Comparison of ENCODE assay signal across 8 mouse cellular contexts in the genomic region with DNA sequence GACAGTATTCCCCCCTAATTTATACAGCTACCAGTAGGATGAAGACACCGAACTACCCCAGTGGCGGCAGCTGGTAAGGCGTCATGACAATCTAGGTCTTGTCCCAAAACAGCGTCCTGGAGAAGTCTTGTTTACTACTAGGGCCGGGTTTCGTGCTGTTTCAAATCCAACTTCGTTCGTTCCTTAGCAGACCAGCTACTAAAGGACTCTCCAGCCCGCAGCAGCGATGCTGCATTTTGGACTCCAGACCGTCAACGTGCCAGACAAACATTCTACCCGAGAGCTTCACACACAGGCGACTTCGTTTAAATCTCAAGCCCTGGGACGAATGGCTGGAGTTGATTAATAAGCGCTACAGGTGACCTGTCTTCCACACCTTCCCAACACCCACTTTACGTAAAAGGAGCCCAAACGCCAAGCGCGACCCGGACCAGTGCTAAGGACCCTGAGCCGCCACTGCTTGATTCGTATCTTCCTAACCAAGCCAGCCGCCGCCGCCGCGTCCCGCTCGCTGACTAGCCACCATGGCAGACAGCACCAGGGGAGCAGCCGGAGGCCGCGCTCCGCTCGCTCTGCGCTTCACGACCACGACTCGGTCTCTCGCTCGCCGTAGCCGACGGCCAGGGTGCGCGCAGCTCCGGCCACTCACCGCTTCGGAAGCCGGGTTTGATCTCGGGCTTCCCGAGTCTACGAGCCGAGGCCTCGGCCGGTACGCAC. TPM values are rescaled to one million over a fixed set of nuclear protein-coding genes. Genes with fewer than 3 reads are reported as not detected.
A peak's percentile ranks its signal among the peaks of the same experiment; 100 is the strongest.
DNase-seq lines count a peak whose midpoint lies in the region; ATAC-seq and TF ChIP-seq lines count a peak whose summit lies in the region.

No protein-coding gene starts in this region.

- 0 out of 2 replicates have a peak, but pooled peaks have one; percentile 8 for TF ChIP-seq CTCF in liver, adult 2 months (IDR thresholded peaks at IDR 0.05; ENCODE audit: low read depth, low read length)

- under 1% methylated on average over 58 of the region's 58 CpGs for WGBS in forebrain, embryonic 14.5 days
- under 1% methylated on average over 58 of the region's 58 CpGs for WGBS in intestine, embryonic 15.5 days
- under 1% methylated on average over 58 of the region's 58 CpGs for WGBS in liver, adult 2 months
- WGBS in midbrain, embryonic 16.5 days: under 1% methylated on average over 58 of the region's 58 CpGs

- H3K4me3 ChIP-seq in forebrain, embryonic 14.5 days (ENCODE audit: low read depth, low read length): peak overlapping the region; percentile 97
- H3K4me3 ChIP-seq in intestine, embryonic 15.5 days (replicated peaks): peak overlapping the region; percentile 83
- peak overlapping the region; percentile 82 for H3K4me3 ChIP-seq in liver, adult 2 months (ENCODE audit: insufficient read depth, low read depth, low read length)
- H3K4me3 ChIP-seq in midbrain, embryonic 16.5 days (ENCODE audit: low read depth, low read length): peak overlapping the region; percentile 97

- no peaks in the 10 kb centered on the region for H3K27me3 ChIP-seq in forebrain, embryonic 14.5 days (replicated peaks; ENCODE audit: control insufficient read depth, insufficient read depth, low read length)
- H3K27me3 ChIP-seq in intestine, embryonic 15.5 days (replicated peaks): no peaks in the 10 kb centered on the region
- no peaks in the 10 kb centered on the region for H3K27me3 ChIP-seq in liver, adult 2 months (ENCODE audit: control insufficient read depth, insufficient read depth, low read length)
- H3K27me3 ChIP-seq in midbrain, embryonic 16.5 days (ENCODE audit: control insufficient read depth, insufficient read depth, low read depth, low read length): no peaks in the 10 kb centered on the region

- peaks cover 5% of the 10 kb centered on the region; the same call in 1 of the 2 replicates for H3K4me1 ChIP-seq in forebrain, embryonic 14.5 days (ENCODE audit: control insufficient read depth, insufficient read depth, low read length)
- peaks cover 10% of the 10 kb centered on the region; the same call in 1 of the 2 replicates for H3K4me1 ChIP-seq in intestine, embryonic 15.5 days (replicated peaks)
- H3K4me1 ChIP-seq in liver, adult 2 months (ENCODE audit: control insufficient read depth, insufficient read depth, low read length): peaks cover 3% of the 10 kb centered on the region; the same call in 1 of the 2 replicates
- peaks cover 15% of the 10 kb centered on the region for H3K4me1 ChIP-seq in midbrain, embryonic 16.5 days (ENCODE audit: control insufficient read depth, insufficient read depth, low read length)

- H3K79me2 ChIP-seq in liver, adult 2 months (ENCODE audit: control insufficient read depth, insufficient read depth, low read length): peaks cover 6% of the 10 kb centered on the region

- no peaks in the 10 kb centered on the region for H3K9me3 ChIP-seq in forebrain, embryonic 14.5 days (replicated peaks; ENCODE audit: control insufficient read depth, low read length)
- H3K9me3 ChIP-seq in intestine, embryonic 15.5 days: no peaks in the 10 kb centered on the region
- H3K9me3 ChIP-seq in midbrain, embryonic 16.5 days (replicated peaks; ENCODE audit: control insufficient read depth, low read length, poor library complexity, severe bottlenecking): no peaks in the 10 kb centered on the region

- peak; percentile 17 for DNase-seq in ovary, postnatal 10 days (ENCODE audit: low spot score)
- no peak for DNase-seq in ovary, postnatal 36 days (ENCODE audit: low spot score)
- peak; percentile 15 to 31 for DNase-seq in adrenal gland, postnatal 4 days (ENCODE audit: low spot score in 2 of 2)
- peak; percentile 46 for DNase-seq in forebrain, embryonic 14.5 days (ENCODE audit: low spot score)
- DNase-seq in liver, adult 2 months (ENCODE audit: extremely low read depth, low read depth, low spot score): peak; percentile 37
- peak; percentile 46 for DNase-seq in testis, postnatal 14 days (ENCODE audit: low spot score)

- no peak for TF ChIP-seq POLR2A in liver, adult 2 months (IDR thresholded peaks at IDR 0.05; ENCODE audit: extremely low read depth, insufficient read depth, low read length)

- peak overlapping the region; percentile 64 for H3K4me2 ChIP-seq in forebrain, embryonic 14.5 days (ENCODE audit: low read length)
- peak overlapping the region; percentile 62 for H3K4me2 ChIP-seq in intestine, embryonic 15.5 days (replicated peaks)
- peak overlapping the region; percentile 85 for H3K4me2 ChIP-seq in midbrain, embryonic 16.5 days (ENCODE audit: low read length)

- peaks cover 39% of the 10 kb centered on the region for H3K36me3 ChIP-seq in forebrain, embryonic 14.5 days (ENCODE audit: control insufficient read depth, insufficient read depth, low read length)
- peaks cover 25% of the 10 kb centered on the region for H3K36me3 ChIP-seq in intestine, embryonic 15.5 days
- H3K36me3 ChIP-seq in liver, adult 2 months (ENCODE audit: control insufficient read depth, insufficient read depth, low read length): peaks cover 37% of the 10 kb centered on the region
- peaks cover 19% of the 10 kb centered on the region for H3K36me3 ChIP-seq in midbrain, embryonic 16.5 days (ENCODE audit: control insufficient read depth, insufficient read depth, low read length)

- peak; percentile 55; the same call in 1 of the 2 replicates for ATAC-seq in forebrain, embryonic 14.5 days
- ATAC-seq in intestine, embryonic 15.5 days: peak; percentile 63
- peak; percentile 15 for ATAC-seq in midbrain, embryonic 16.5 days

- peak overlapping the region; percentile 96 for H3K9ac ChIP-seq in forebrain, embryonic 14.5 days (ENCODE audit: low read length)
- H3K9ac ChIP-seq in intestine, embryonic 15.5 days: peak overlapping the region; percentile 94
- H3K9ac ChIP-seq in liver, adult 2 months (ENCODE audit: low read depth, low read length): peak overlapping the region; percentile 94
- peak overlapping the region; percentile 97 for H3K9ac ChIP-seq in midbrain, embryonic 16.5 days (ENCODE audit: low read depth, low read length)

- peak overlapping the region; percentile 91 for H3K27ac ChIP-seq in forebrain, embryonic 14.5 days (ENCODE audit: low read depth, low read length)
- peak overlapping the region; percentile 85 for H3K27ac ChIP-seq in intestine, embryonic 15.5 days
- H3K27ac ChIP-seq in liver, adult 2 months (replicated peaks; ENCODE audit: insufficient read depth, low read depth, low read length): peak overlapping the region; percentile 53
- peak overlapping the region; percentile 92 for H3K27ac ChIP-seq in midbrain, embryonic 16.5 days (ENCODE audit: low read length)

RNA-seq across cellular contexts. Expression of gene Rpl34, which starts 0.6 kb away (rescaled TPM):
- 1,000 to 10,000 TPM in 1 of 2 experiments, 100 to 1,000 TPM in 1; 996 to 1,125 TPM for total RNA-seq in adrenal gland, postnatal 4 days (2021)
- 619 and 916 TPM in 2 replicates for polyA plus RNA-seq in forebrain, embryonic 14.5 days (2014; fragmentation: Nextera tagmentation; extraction: Ambion mirVana)
- polyA plus RNA-seq in intestine, embryonic 15.5 days (2015; fragmentation: Nextera tagmentation; extraction: Ambion mirVana): 893 and 966 TPM in 2 replicates
- total RNA-seq in liver, adult 2 months (2014; rRNA removed): 688 and 745 TPM in 2 replicates
- 420 and 499 TPM in 2 replicates for polyA plus RNA-seq in liver, adult 2 months (2012; rRNA removed)
- polyA plus RNA-seq in midbrain, embryonic 16.5 days (2015; fragmentation: Nextera tagmentation; extraction: Ambion mirVana): 459 and 464 TPM in 2 replicates

RNA-seq across cellular contexts. Expression of gene Ostc, which starts 20.4 kb away (rescaled TPM):
- 100 to 1,000 TPM; 122 to 123 TPM for total RNA-seq in adrenal gland, postnatal 4 days (2021)
- polyA plus RNA-seq in forebrain, embryonic 14.5 days (2014; fragmentation: Nextera tagmentation; extraction: Ambion mirVana): 266 and 307 TPM in 2 replicates
- 398 and 412 TPM in 2 replicates for polyA plus RNA-seq in intestine, embryonic 15.5 days (2015; fragmentation: Nextera tagmentation; extraction: Ambion mirVana)
- total RNA-seq in liver, adult 2 months (2014; rRNA removed): 130 and 135 TPM in 2 replicates
- 42.9 and 49.5 TPM in 2 replicates for polyA plus RNA-seq in liver, adult 2 months (2012; rRNA removed)
- 192 and 200 TPM in 2 replicates for polyA plus RNA-seq in midbrain, embryonic 16.5 days (2015; fragmentation: Nextera tagmentation; extraction: Ambion mirVana)
